Mouse (Mus musculus) ES-Bruce4 (cell line): ENCODE data around the gene Narf.

ENCODE experiments used
- CTCF ChIP-seq: IDR thresholded peaks from one replicate; pipeline ENCODE4 v1.8.1; 2011; ENCODE audit warnings: low read depth, low read length
- POLR2A ChIP-seq: IDR thresholded peaks from one replicate; pipeline ENCODE4 v1.8.1; 2011; ENCODE audit warnings: low read length; ENCODE audit not compliant: insufficient read depth

DNA sequence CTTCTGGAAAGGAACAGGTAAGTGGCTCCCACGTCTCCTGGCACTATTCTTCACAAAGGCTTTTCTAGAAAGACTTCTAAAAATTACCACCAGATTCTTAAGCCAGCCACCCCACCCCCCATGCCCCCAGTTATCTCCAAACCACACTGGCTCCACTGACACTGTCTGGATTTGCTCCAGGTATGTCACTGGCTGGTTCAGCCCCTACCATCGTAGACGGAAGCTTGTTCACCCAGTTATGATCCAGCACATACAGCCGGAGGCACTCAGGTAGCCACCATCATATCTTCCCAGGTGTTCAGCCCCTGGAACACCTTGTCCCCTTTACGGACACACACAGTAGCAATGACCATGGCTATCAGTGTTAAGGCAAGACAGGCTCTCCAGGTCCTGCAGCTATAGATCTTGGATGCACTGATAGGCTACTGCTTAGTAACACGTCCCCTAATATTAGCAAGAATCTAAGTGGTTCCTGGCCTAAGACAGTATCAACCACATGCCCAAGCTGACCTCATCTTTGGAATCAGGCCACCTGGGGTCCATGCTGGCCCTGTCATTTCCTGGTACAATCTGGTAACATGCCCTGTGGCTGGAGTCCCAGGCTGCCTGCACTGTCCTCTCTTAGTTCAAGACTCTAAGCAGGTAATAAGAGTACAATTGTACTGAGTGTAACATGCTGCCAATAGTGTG lies 15.6 kb upstream of the Narf start:
- TF ChIP-seq CTCF (no peak), POLR2A (no peak)
